Comparison of ENCODE assay signal across 11 mouse cellular contexts in genomic region chr14:27050560-27051510, GRCm38 (mm10). TPM values are rescaled to one million over a fixed set of nuclear protein-coding genes. Genes with fewer than 3 reads are reported as not detected.
A peak's percentile ranks its signal among the peaks of the same experiment; 100 is the strongest.
DNase-seq lines count a peak whose midpoint lies in the region; ATAC-seq and TF ChIP-seq lines count a peak whose summit lies in the region.
"Had no signal": no experiment of that assay in that cellular context is flagged by ENCODE, and none has a peak within 500 bp of the region (broad histone marks: within the 10 kb centered on the region; RNA-seq: fewer than 3 reads in every experiment).

No protein-coding gene starts in this region.

- no peak overlapping the region for H3K9ac ChIP-seq in lung, embryonic 14.5 days
- no peak overlapping the region for H3K9ac ChIP-seq in lung, postnatal 0 days (replicated peaks; ENCODE audit: low read depth)
- H3K9ac ChIP-seq in forebrain, embryonic 16.5 days (replicated peaks; ENCODE audit: low read depth, low read length) = no peak overlapping the region
- H3K9ac ChIP-seq: lung, embryonic 15.5 days had no signal

- TF ChIP-seq EP300 in lung, postnatal 0 days (IDR thresholded peaks at IDR 0.05) = no peak

- H3K27ac ChIP-seq in lung, embryonic 14.5 days (ENCODE audit: low read depth) = peak overlapping the region; percentile 69; the same call in 1 of the 2 replicates
- no peak overlapping the region for H3K27ac ChIP-seq in lung, postnatal 0 days (ENCODE audit: low read length)
- 0 out of 2 replicates have a peak overlapping the region, but pooled peaks have one; percentile 11 for H3K27ac ChIP-seq in forebrain, embryonic 16.5 days (ENCODE audit: low read length)
- H3K27ac ChIP-seq in midbrain, embryonic 10.5 days (replicated peaks) = peak overlapping the region; percentile 88
- H3K27ac ChIP-seq: lung, embryonic 15.5 days had no signal

- no peaks in the 10 kb centered on the region for H3K36me3 ChIP-seq in lung, embryonic 14.5 days (ENCODE audit: insufficient read depth)
- H3K36me3 ChIP-seq in lung, postnatal 0 days (ENCODE audit: insufficient read depth, low read length) = no peaks in the 10 kb centered on the region
- H3K36me3 ChIP-seq in forebrain, embryonic 16.5 days (ENCODE audit: control insufficient read depth, insufficient read depth) = no peaks in the 10 kb centered on the region
- peaks cover 3% of the 10 kb centered on the region; the same call in 1 of the 2 replicates for H3K36me3 ChIP-seq in midbrain, embryonic 10.5 days
- H3K36me3 ChIP-seq: lung, embryonic 15.5 days had no signal

- no peak overlapping the region for H3K4me3 ChIP-seq in lung, embryonic 14.5 days (ENCODE audit: low read depth, low read length)
- no peak overlapping the region for H3K4me3 ChIP-seq in lung, postnatal 0 days (ENCODE audit: low read depth, low read length)
- no peak overlapping the region for H3K4me3 ChIP-seq in forebrain, embryonic 16.5 days (replicated peaks; ENCODE audit: low read length)
- H3K4me3 ChIP-seq in midbrain, embryonic 10.5 days = peak overlapping the region; percentile 40
- H3K4me3 ChIP-seq: lung, embryonic 15.5 days had no signal

- H3K4me2 ChIP-seq in lung, embryonic 14.5 days = no peak overlapping the region
- H3K4me2 ChIP-seq in lung, postnatal 0 days (replicated peaks; ENCODE audit: low read depth, low read length) = no peak overlapping the region
- no peak overlapping the region for H3K4me2 ChIP-seq in forebrain, embryonic 16.5 days (ENCODE audit: low read length)
- H3K4me2 ChIP-seq: lung, embryonic 15.5 days had no signal

- TF ChIP-seq CTCF in lung, embryonic 14.5 days (IDR thresholded peaks at IDR 0.05; ENCODE audit: low read depth) = no peak
- TF ChIP-seq CTCF in lung, postnatal 0 days (IDR thresholded peaks at IDR 0.05) = no peak

- peak; percentile 54; the same call in 1 of the 2 replicates for ATAC-seq in lung, embryonic 14.5 days (ENCODE audit: insufficient read depth)
- ATAC-seq in lung, postnatal 0 days = no peak
- ATAC-seq in forebrain, embryonic 16.5 days = peak; percentile 74; the same call in 1 of the 2 replicates
- no peak for ATAC-seq in megakaryocyte progenitor cell, adult 5-6 weeks (replicated peaks; ENCODE audit: poor library complexity)

- peaks cover 6% of the 10 kb centered on the region for H3K4me1 ChIP-seq in lung, embryonic 14.5 days (ENCODE audit: insufficient read depth)
- H3K4me1 ChIP-seq in lung, postnatal 0 days (ENCODE audit: insufficient read depth, low read depth, low read length) = no peaks in the 10 kb centered on the region
- H3K4me1 ChIP-seq in forebrain, embryonic 16.5 days (replicated peaks; ENCODE audit: control insufficient read depth, insufficient read depth, low read length) = peaks cover 17% of the 10 kb centered on the region
- H3K4me1 ChIP-seq in midbrain, embryonic 10.5 days = peaks cover 76% of the 10 kb centered on the region

- no peak for DNase-seq in lung, embryonic 14.5 days
- no peak for DNase-seq in lung, postnatal 0 days (ENCODE audit: low spot score)
- peak; percentile 82 for DNase-seq in midbrain, embryonic 10.5 days (ENCODE audit: low spot score)
- no peak for DNase-seq in frontal cortex, adult 2 months (ENCODE audit: extremely low spot score in 1 of 2, low spot score in 1 of 2)
- no peak for DNase-seq in thymus, postnatal 25 days
- no peak for DNase-seq in urinary bladder, postnatal 25 days (ENCODE audit: low spot score)
- DNase-seq: cerebellum, adult 8-10 months; layer of hippocampus, adult 9-11 months had no signal

- no peaks in the 10 kb centered on the region for H3K27me3 ChIP-seq in lung, embryonic 14.5 days (ENCODE audit: insufficient read depth, low read length)
- H3K27me3 ChIP-seq in lung, postnatal 0 days (replicated peaks; ENCODE audit: insufficient read depth, low read length) = no peaks in the 10 kb centered on the region
- H3K27me3 ChIP-seq in forebrain, embryonic 16.5 days (replicated peaks; ENCODE audit: control insufficient read depth, insufficient read depth, low read length) = no peaks in the 10 kb centered on the region
- H3K27me3 ChIP-seq in midbrain, embryonic 10.5 days (ENCODE audit: low read depth, poor library complexity, severe bottlenecking) = peaks cover 47% of the 10 kb centered on the region
- H3K27me3 ChIP-seq: lung, embryonic 15.5 days had no signal

- no peaks in the 10 kb centered on the region for H3K9me3 ChIP-seq in lung, embryonic 14.5 days (ENCODE audit: low read depth, low read length)
- H3K9me3 ChIP-seq in lung, postnatal 0 days (ENCODE audit: low read length) = no peaks in the 10 kb centered on the region
- H3K9me3 ChIP-seq in forebrain, embryonic 16.5 days (ENCODE audit: control insufficient read depth, low read length) = no peaks in the 10 kb centered on the region
- H3K9me3 ChIP-seq in midbrain, embryonic 10.5 days (replicated peaks) = no peaks in the 10 kb centered on the region
- H3K9me3 ChIP-seq: lung, embryonic 15.5 days had no signal

- WGBS in lung, embryonic 14.5 days = 36% methylated on average over 18 of the region's 18 CpGs
- WGBS in lung, postnatal 0 days = 50% methylated on average over 18 of the region's 18 CpGs
- 14% methylated on average over 18 of the region's 18 CpGs for WGBS in forebrain, embryonic 16.5 days
- 10% methylated on average over 18 of the region's 18 CpGs for WGBS in midbrain, embryonic 10.5 days

RNA-seq across cellular contexts. Expression of gene Il17rd, which starts 12.1 kb away (rescaled TPM):
- polyA plus RNA-seq in lung, embryonic 14.5 days (2014; fragmentation: Nextera tagmentation; extraction: Ambion mirVana) = 2.7 and 3.9 TPM in 2 replicates
- 2.1 and 2.2 TPM in 2 replicates for polyA plus RNA-seq in lung, postnatal 0 days (2015; fragmentation: Nextera tagmentation; extraction: Ambion mirVana)
- 1.5 and 1.9 TPM in 2 replicates for polyA plus RNA-seq in forebrain, embryonic 16.5 days (2015; fragmentation: Nextera tagmentation; extraction: Ambion mirVana)
- 6.4 and 7.6 TPM in 2 replicates for polyA plus RNA-seq in midbrain, embryonic 10.5 days (2016; fragmentation: Nextera tagmentation; extraction: Ambion mirVana)
- 2.0 and 2.5 TPM in 2 replicates for polyA plus RNA-seq in frontal cortex, adult 2 months (2012; rRNA removed)
- total RNA-seq in megakaryocyte progenitor cell, adult 5-6 weeks (2015) = not detected in 2 replicates
- total RNA-seq in megakaryocyte progenitor cell, adult 5-6 weeks (2017) = not detected in 2 replicates

RNA-seq across cellular contexts. Expression of gene Hesx1, which starts 56.6 kb away (rescaled TPM):
- not detected in 2 replicates for polyA plus RNA-seq in lung, embryonic 14.5 days (2014; fragmentation: Nextera tagmentation; extraction: Ambion mirVana)
- not detected in 2 replicates for polyA plus RNA-seq in lung, postnatal 0 days (2015; fragmentation: Nextera tagmentation; extraction: Ambion mirVana)
- not detected in 2 replicates for polyA plus RNA-seq in forebrain, embryonic 16.5 days (2015; fragmentation: Nextera tagmentation; extraction: Ambion mirVana)
- 0.39 and 1.1 TPM in 2 replicates for polyA plus RNA-seq in midbrain, embryonic 10.5 days (2016; fragmentation: Nextera tagmentation; extraction: Ambion mirVana)
- polyA plus RNA-seq in frontal cortex, adult 2 months (2012; rRNA removed) = not detected in 2 replicates
- 1.0 and 1.4 TPM in 2 replicates for total RNA-seq in megakaryocyte progenitor cell, adult 5-6 weeks (2015)
- 1.1 and 1.3 TPM in 2 replicates for total RNA-seq in megakaryocyte progenitor cell, adult 5-6 weeks (2017)
- polyA plus RNA-seq: lung, embryonic 15.5 days had no signal

Comparison
In these comparisons a context has a peak if more than half of its experiments do, and no peak if none do; other contexts are left out.
1. ATAC-seq: peak in lung, embryonic 14.5 days (single experiment) and forebrain, embryonic 16.5 days (single experiment); none in lung, postnatal 0 days (single experiment) and megakaryocyte progenitor cell, adult 5-6 weeks (single experiment).